Comparison of ENCODE assay signal across 8 mouse cellular contexts in the genomic region with DNA sequence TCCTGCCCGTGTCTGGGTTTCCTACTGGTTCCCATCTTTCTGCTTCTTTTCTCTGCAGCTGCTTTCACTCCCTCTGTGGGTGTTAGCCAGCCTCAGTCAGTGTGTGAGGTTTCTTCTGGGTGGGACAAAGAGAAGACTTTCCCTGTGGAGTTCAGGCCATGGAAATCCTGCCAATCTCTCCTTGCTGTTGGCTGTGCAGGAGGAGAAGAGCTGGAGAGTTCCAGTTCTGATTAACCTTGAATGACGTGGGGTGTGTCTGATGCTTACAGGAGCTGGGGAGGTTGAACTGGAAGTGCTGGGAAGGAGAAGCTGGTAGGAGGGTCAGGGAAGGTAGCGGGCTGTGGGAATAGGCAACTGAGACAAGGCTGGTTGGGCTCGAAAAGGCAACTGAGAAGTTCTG. TPM values are rescaled to one million over a fixed set of nuclear protein-coding genes. Genes with fewer than 3 reads are reported as not detected.
DNase-seq lines count a peak whose midpoint lies in the region; ATAC-seq and TF ChIP-seq lines count a peak whose summit lies in the region.

No protein-coding gene starts in this region.

- no peak for TF ChIP-seq POLR2A in brain, embryonic 14.5 days (IDR thresholded peaks at IDR 0.05; ENCODE audit: borderline replicate concordance, extremely low read depth, insufficient read depth, insufficient read length, poor library complexity, severe bottlenecking)
- no peak for TF ChIP-seq POLR2A in limb, embryonic 14.5 days (IDR thresholded peaks at IDR 0.05; ENCODE audit: borderline replicate concordance, extremely low read depth, insufficient read depth, insufficient read length)

- 0 out of 2 replicates have a peak overlapping the region, but pooled peaks have one; percentile 30 for H3K27ac ChIP-seq in forebrain, embryonic 10.5 days
- no peak overlapping the region for H3K27ac ChIP-seq in forebrain, embryonic 11.5 days (ENCODE audit: low read depth, low read length)
- peak overlapping the region; percentile 84 for H3K27ac ChIP-seq in heart, embryonic 13.5 days (replicated peaks)
- peak overlapping the region; percentile 14; the same call in 1 of the 2 replicates for H3K27ac ChIP-seq in limb, embryonic 14.5 days (replicated peaks; ENCODE audit: low read depth, low read length)

- peaks cover 79% of the 10 kb centered on the region for H3K4me1 ChIP-seq in forebrain, embryonic 10.5 days
- H3K4me1 ChIP-seq in forebrain, embryonic 11.5 days (replicated peaks; ENCODE audit: control insufficient read depth, insufficient read depth, low read length) = peaks cover 14% of the 10 kb centered on the region
- peaks cover 59% of the 10 kb centered on the region for H3K4me1 ChIP-seq in heart, embryonic 13.5 days
- H3K4me1 ChIP-seq in limb, embryonic 14.5 days (ENCODE audit: control insufficient read depth, insufficient read depth, low read length) = peaks cover 50% of the 10 kb centered on the region

- DNase-seq in forebrain, embryonic 10.5 days (ENCODE audit: extremely low spot score, low spot score) = no peak
- no peak for DNase-seq in forebrain, embryonic 11.5 days (ENCODE audit: low spot score)
- peak; percentile 47 for DNase-seq in brain, embryonic 14.5 days (ENCODE audit: low read depth)
- DNase-seq in limb, embryonic 14.5 days (ENCODE audit: low spot score) = no peak
- no peak for DNase-seq in cerebellum, adult 11-12 months
- no peak for DNase-seq in cerebellum, adult 9-11 months
- no peak for DNase-seq in cerebellum, postnatal 4 days (ENCODE audit: low spot score in 2 of 2)

- H3K4me3 ChIP-seq in forebrain, embryonic 10.5 days = no peak overlapping the region
- no peak overlapping the region for H3K4me3 ChIP-seq in forebrain, embryonic 11.5 days (ENCODE audit: low read depth, low read length)
- H3K4me3 ChIP-seq in heart, embryonic 13.5 days = no peak overlapping the region
- H3K4me3 ChIP-seq in limb, embryonic 14.5 days (replicated peaks; ENCODE audit: low read length) = no peak overlapping the region

- ATAC-seq in forebrain, embryonic 11.5 days (replicated peaks; ENCODE audit: low FRiP score) = no peak
- no peak for ATAC-seq in heart, embryonic 13.5 days (ENCODE audit: extremely low read depth, insufficient number of reproducible peaks, low FRiP score, low TSS enrichment)
- ATAC-seq in limb, embryonic 14.5 days (ENCODE audit: low FRiP score, low read depth) = no peak

- H3K36me3 ChIP-seq in forebrain, embryonic 10.5 days (replicated peaks) = peaks cover 21% of the 10 kb centered on the region
- H3K36me3 ChIP-seq in forebrain, embryonic 11.5 days (ENCODE audit: control insufficient read depth, insufficient read depth, low read length) = no peaks in the 10 kb centered on the region
- peaks cover 12% of the 10 kb centered on the region for H3K36me3 ChIP-seq in heart, embryonic 13.5 days
- peaks cover 6% of the 10 kb centered on the region; the same call in 1 of the 2 replicates for H3K36me3 ChIP-seq in limb, embryonic 14.5 days (ENCODE audit: control insufficient read depth, insufficient read depth, low read length)

- no peak overlapping the region for H3K4me2 ChIP-seq in forebrain, embryonic 11.5 days (ENCODE audit: low read depth, low read length, severe bottlenecking)
- peak overlapping the region; percentile 44 for H3K4me2 ChIP-seq in heart, embryonic 13.5 days
- no peak overlapping the region for H3K4me2 ChIP-seq in limb, embryonic 14.5 days (replicated peaks; ENCODE audit: low read depth, low read length, severe bottlenecking)

- WGBS in forebrain, embryonic 10.5 days = 74% methylated on average over 4 of the region's 4 CpGs
- 74% methylated on average over 4 of the region's 4 CpGs for WGBS in forebrain, embryonic 11.5 days
- 49% methylated on average over 4 of the region's 4 CpGs for WGBS in heart, embryonic 13.5 days
- WGBS in limb, embryonic 14.5 days = 48% methylated on average over 4 of the region's 4 CpGs

- no peaks in the 10 kb centered on the region for H3K27me3 ChIP-seq in forebrain, embryonic 10.5 days (ENCODE audit: poor library complexity, severe bottlenecking)
- no peaks in the 10 kb centered on the region for H3K27me3 ChIP-seq in forebrain, embryonic 11.5 days (ENCODE audit: control insufficient read depth, insufficient read depth, low read length)
- H3K27me3 ChIP-seq in heart, embryonic 13.5 days (replicated peaks) = no peaks in the 10 kb centered on the region
- H3K27me3 ChIP-seq in limb, embryonic 14.5 days (ENCODE audit: control insufficient read depth, insufficient read depth, low read length) = no peaks in the 10 kb centered on the region

- no peak for TF ChIP-seq CTCF in brain, embryonic 14.5 days (IDR thresholded peaks at IDR 0.05; ENCODE audit: borderline replicate concordance, extremely low read depth, insufficient read depth, insufficient read length)

- peaks cover 6% of the 10 kb centered on the region for H3K9me3 ChIP-seq in forebrain, embryonic 10.5 days
- no peaks in the 10 kb centered on the region for H3K9me3 ChIP-seq in forebrain, embryonic 11.5 days (ENCODE audit: control insufficient read depth, low read length)
- no peaks in the 10 kb centered on the region for H3K9me3 ChIP-seq in heart, embryonic 13.5 days
- H3K9me3 ChIP-seq in limb, embryonic 14.5 days (ENCODE audit: control insufficient read depth, low read length) = no peaks in the 10 kb centered on the region

- H3K9ac ChIP-seq in forebrain, embryonic 11.5 days (ENCODE audit: low read length) = no peak overlapping the region
- peak overlapping the region; percentile 61 for H3K9ac ChIP-seq in heart, embryonic 13.5 days
- H3K9ac ChIP-seq in limb, embryonic 14.5 days (ENCODE audit: low read depth, low read length, severe bottlenecking) = no peak overlapping the region

RNA-seq across cellular contexts. Expression of a gene that starts 26.7 kb away (rescaled TPM):
- 21.7 and 22.9 TPM in 2 replicates for polyA plus RNA-seq in forebrain, embryonic 10.5 days (2016; fragmentation: Nextera tagmentation; extraction: Ambion mirVana)
- polyA plus RNA-seq in forebrain, embryonic 11.5 days (2014; fragmentation: Nextera tagmentation; extraction: Ambion mirVana) = 32.0 and 33.8 TPM in 2 replicates
- polyA plus RNA-seq in brain, embryonic 14.5 days (2012; rRNA removed) = 58.0 and 77.6 TPM in 2 replicates
- polyA plus RNA-seq in heart, embryonic 13.5 days (2015; fragmentation: Nextera tagmentation; extraction: Ambion mirVana) = 15.3 and 17.6 TPM in 2 replicates
- 78.5 and 91.4 TPM in 2 replicates for polyA plus RNA-seq in limb, embryonic 14.5 days (2012; rRNA removed)
- polyA plus RNA-seq in limb, embryonic 14.5 days (2014; fragmentation: Nextera tagmentation; extraction: Ambion mirVana) = 43.3 and 51.4 TPM in 2 replicates
